Mouse (Mus musculus) ES-Bruce4 (cell line): ENCODE results near the gene Meox1.

Experiments used
- CTCF ChIP-seq: IDR thresholded peaks from one replicate; pipeline ENCODE4 v1.8.1; 2011; ENCODE audit warnings: low read depth, low read length
- EP300 ChIP-seq: IDR thresholded peaks from 2 replicates; pipeline ENCODE4 v1.6.1; 2011; ENCODE audit warnings: low read depth, low read length; ENCODE audit not compliant: insufficient read depth
- POLR2A ChIP-seq: IDR thresholded peaks from one replicate; pipeline ENCODE4 v1.8.1; 2011; ENCODE audit warnings: low read length; ENCODE audit not compliant: insufficient read depth

GRCm38 (mm10) chr11:101891451-101891850 is 2.7 kb downstream of the Meox1 start:
- TF ChIP-seq CTCF (no peak), POLR2A (no peak), EP300 (no peak)
